Mouse (Mus musculus) limb, embryonic 13.5 days (tissue): Measurements from ENCODE around the gene Srms. TPM values are rescaled to one million over a fixed set of nuclear protein-coding genes. Genes with fewer than 3 reads are reported as not detected.

Experiments used
- ATAC-seq: fragments of 200-750 bp; cut with Nextera tagmentation; 2 replicates; pipeline ENCODE4 v1.8.0; 2017; ENCODE audit warnings: low read depth, moderate number of reproducible peaks, moderate TSS enrichment; ENCODE audit not compliant: low FRiP score
- H3K27ac ChIP-seq: fragments of 300-500 bp; sonication (generic); 2 replicates; pipeline ENCODE4 v1.5.1; 2015; ENCODE audit warnings: inconsistent platforms, mild to moderate bottlenecking, moderate library complexity
- H3K27me3 ChIP-seq: fragments of 300-500 bp; sonication (generic); 2 replicates; pipeline ENCODE4 v1.6.1; 2015; ENCODE audit warnings: mild to moderate bottlenecking, inconsistent platforms
- H3K36me3 ChIP-seq: fragments of 300-500 bp; sonication (generic); 2 replicates; pipeline ENCODE4 v1.6.1; 2015; ENCODE audit warnings: inconsistent platforms, mild to moderate bottlenecking, moderate library complexity
- H3K4me1 ChIP-seq: fragments of 300-500 bp; sonication (generic); 2 replicates; pipeline ENCODE4 v1.6.1; 2015; ENCODE audit warnings: inconsistent platforms
- H3K4me2 ChIP-seq: fragments of 300-500 bp; sonication (generic); replicated peaks from 2 replicates; pipeline ENCODE4 v1.6.1; 2015; ENCODE audit warnings: inconsistent platforms, mild to moderate bottlenecking, moderate library complexity
- H3K4me3 ChIP-seq: fragments of 300-500 bp; sonication (generic); 2 replicates; pipeline ENCODE4 v1.5.1; 2015; ENCODE audit warnings: moderate library complexity, mild to moderate bottlenecking, inconsistent platforms
- H3K9ac ChIP-seq: fragments of 300-500 bp; sonication (generic); 2 replicates; pipeline ENCODE4 v1.6.1; 2015; ENCODE audit warnings: mild to moderate bottlenecking, inconsistent platforms
- H3K9me3 ChIP-seq: fragments of 300-500 bp; sonication (generic); 2 replicates; pipeline ENCODE4 v1.6.1; 2016; ENCODE audit warnings: inconsistent platforms
- WGBS: fragments of 180-500 bp; shearing (Covaris S2); methylation state at CpG from one replicate; pipeline ENCODE4 v1.1.7; 2015; 5-methylcytosine and 5-hydroxymethylcytosine counted together
- polyA plus RNA-seq: library from polyadenylated mRNA; unstranded; fragments of >200 nt; fragmentation: Nextera tagmentation; extraction: Ambion mirVana; gene quantifications from 2 replicates; pipeline ENCODE4 v1.2.1, GENCODE M21; 2015

Srms gene
- polyA plus RNA-seq, 1 experiment from 2014 or later: 0.15 TPM

DNA sequence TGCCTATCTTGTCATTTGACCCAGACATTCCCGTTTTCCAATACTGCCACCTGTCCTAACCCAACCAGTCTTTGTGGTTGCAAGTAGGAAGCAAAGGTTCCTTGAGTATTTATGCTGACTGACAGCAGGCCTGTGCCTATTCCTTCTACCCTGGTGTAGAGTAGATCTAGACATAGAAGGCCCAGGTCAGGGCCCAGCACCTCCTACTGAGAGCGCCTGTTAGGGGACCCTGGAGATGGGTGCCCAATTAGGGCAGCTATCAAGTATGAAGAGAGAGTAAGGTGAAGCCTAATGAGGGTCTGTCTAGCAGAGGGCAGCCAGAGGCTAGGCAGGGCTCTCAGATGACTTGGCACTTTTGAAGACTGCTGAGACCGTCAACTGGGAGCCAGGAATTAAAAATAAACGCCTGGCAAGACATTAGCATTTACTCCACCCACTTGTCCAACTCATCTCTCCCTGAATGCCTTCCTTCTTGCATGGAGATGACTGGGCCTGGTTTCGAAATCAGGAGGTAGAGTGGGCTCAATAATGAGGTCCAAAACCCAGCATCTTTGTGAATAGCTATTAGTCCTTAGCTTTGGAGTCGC, 55.2 kb downstream of the Srms start:
- ATAC-seq: no peak
- Histone ChIP-seq H3K27ac (no peak overlapping the region), H3K4me1 (0 out of 2 replicates have a peak, but pooled peaks cover 6% of the 10 kb centered on the region), H3K4me2 (no peak overlapping the region), H3K36me3 (no peaks in the 10 kb centered on the region), H3K27me3 (peaks cover 66% of the 10 kb centered on the region), H3K4me3 (no peak overlapping the region), H3K9ac (no peak overlapping the region), H3K9me3 (no peaks in the 10 kb centered on the region)
- 81% methylated on average over 6 of the region's 6 CpGs for WGBS

DNA sequence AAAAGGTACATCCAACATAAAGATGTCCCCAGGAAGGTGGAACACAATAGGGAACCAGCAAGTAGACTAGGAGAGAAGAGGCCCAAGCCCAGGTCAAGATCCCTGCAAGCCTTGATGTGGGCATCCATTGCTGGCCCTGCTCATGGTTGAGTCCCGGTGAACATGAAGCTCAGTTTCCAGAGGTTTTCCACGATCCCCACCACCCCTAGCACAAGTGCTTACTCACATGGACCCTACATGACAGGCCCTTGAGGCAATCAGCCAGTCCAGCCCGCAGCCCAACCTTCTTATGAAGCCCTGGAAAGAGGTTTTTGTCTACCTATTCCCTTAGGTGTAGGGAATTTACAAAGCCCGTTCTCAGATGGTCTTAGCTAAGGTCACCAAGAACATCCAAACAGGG, 55.8 kb downstream of the Srms start:
- Histone ChIP-seq H3K36me3 (no peaks in the 10 kb centered on the region), H3K9me3 (no peaks in the 10 kb centered on the region), H3K27me3 (peaks cover 72% of the 10 kb centered on the region), H3K4me1 (0 out of 2 replicates have a peak, but pooled peaks cover 6% of the 10 kb centered on the region), H3K4me3 (peak overlapping the region; percentile 38), H3K4me2 (peak overlapping the region; percentile 63), H3K27ac (no peak overlapping the region), H3K9ac (no peak overlapping the region)
- no peak for ATAC-seq
- 78% methylated on average over 4 of the region's 4 CpGs for WGBS

DNA sequence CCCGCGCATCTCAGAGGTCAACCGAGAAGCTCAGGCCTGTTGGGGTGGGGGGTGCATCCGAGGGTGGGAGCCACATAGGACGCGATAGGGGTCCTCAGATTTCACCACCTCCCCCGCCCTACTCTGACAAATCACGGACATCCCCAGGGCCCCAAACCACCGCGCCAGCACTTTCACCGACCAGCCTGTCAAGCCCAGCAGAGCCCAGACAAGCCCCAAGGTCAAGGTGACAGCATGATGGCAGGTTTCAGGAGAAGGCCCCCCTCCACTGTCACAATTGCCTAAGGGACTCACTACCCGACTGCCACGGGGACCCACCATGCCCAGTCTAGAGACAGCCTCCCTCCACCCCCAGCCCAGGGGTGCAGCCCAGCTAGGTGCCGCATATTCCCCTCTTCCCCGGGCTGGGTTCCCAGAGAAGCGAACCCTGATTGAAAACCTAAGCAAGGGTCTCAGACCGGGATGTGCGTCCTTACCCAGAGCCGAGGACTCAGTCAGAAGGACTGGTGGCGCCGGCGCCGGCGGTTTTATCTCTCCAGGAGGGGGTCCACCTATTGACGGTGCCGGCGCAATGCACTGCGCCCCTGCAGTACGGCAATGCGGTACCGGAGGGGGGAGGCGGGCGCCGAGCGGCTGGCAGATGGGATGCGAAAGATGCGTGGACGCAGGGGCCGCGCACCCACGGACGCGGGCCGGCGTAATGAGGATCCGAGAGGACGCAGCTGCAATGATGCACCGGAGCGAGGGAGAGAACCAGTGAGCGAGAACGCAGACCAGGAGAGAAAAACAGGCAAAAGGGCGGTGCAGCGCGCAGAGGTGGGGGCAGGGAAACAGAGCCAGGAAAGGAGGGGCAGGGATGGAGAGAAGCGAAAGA, 56.5 kb downstream of the Srms start, which contains the start of gene Eef1a2:
Eef1a2 (minus strand) TSS at position 767 of the 874 bp plus-strand sequence.
- H3K9me3 ChIP-seq: no peaks in the 10 kb centered on the region
- peak within 1 kb of the TSS; percentile 38 for H3K4me3 ChIP-seq
- peaks cover 76% of the 10 kb centered on the region for H3K27me3 ChIP-seq
- H3K9ac ChIP-seq: peak within 1 kb of the TSS; percentile 32; the same call in 1 of the 2 replicates
- ATAC-seq: no peak
- whole genome bisulfite sequencing: 3% methylated on average over 55 of the region's 55 CpGs
- peak within 1 kb of the TSS; percentile 63 for H3K4me2 ChIP-seq
- 0 out of 2 replicates have a peak, but pooled peaks cover 6% of the 10 kb centered on the region for H3K4me1 ChIP-seq
- H3K36me3 ChIP-seq: no peaks in the 10 kb centered on the region
- no peak within 1 kb of the TSS for H3K27ac ChIP-seq

DNA sequence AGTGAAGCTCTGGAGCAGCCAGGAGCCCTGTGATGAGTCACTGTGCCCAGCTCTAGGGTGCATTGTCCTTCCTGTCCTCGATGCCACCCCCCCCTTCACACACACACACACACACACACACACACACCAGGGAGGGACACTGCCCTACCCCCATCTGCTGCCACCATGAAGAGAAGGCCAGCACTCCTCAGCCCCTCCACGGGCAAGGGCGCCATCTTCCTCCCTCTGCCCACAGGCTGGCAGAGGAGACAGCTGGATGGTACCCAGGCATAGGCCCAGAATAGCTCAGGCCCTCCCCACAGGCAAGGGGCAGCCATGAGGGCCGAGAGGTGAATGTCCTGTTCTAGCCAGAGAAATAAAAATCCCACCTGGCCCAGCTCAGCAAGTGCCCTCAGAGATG, 57.2 kb downstream of the Srms start:
- ATAC-seq: no peak
- Histone ChIP-seq H3K9ac (no peak overlapping the region), H3K36me3 (no peaks in the 10 kb centered on the region), H3K9me3 (no peaks in the 10 kb centered on the region), H3K27me3 (peaks cover 83% of the 10 kb centered on the region), H3K27ac (no peak overlapping the region), H3K4me3 (no peak overlapping the region), H3K4me2 (no peak overlapping the region), H3K4me1 (0 out of 2 replicates have a peak, but pooled peaks cover 6% of the 10 kb centered on the region)
- WGBS: 62% methylated on average over 4 of the region's 4 CpGs

Other genes starting within 250 kb of the Srms start
- gene Arfgap1, start 246.0 kb downstream of the Srms start, polyA plus RNA-seq: 143 and 156 TPM in 2 replicates
- gene Col20a1, start 226.7 kb downstream of the Srms start, polyA plus RNA-seq: 1.4 and 1.6 TPM in 2 replicates
- 1.7 and 2.4 TPM in 2 replicates for gene Chrna4, start 169.6 kb downstream of the Srms start, polyA plus RNA-seq
- gene Kcnq2, start 77.9 kb downstream of the Srms start, polyA plus RNA-seq: 0.29 and 0.34 TPM in 2 replicates
- not detected in 2 replicates for gene Eef1a2, start 56.2 kb downstream of the Srms start, polyA plus RNA-seq
- gene Ppdpf, start 25.9 kb downstream of the Srms start, polyA plus RNA-seq: 352 and 375 TPM in 2 replicates
- not detected in 2 replicates for gene Ptk6, start 10.4 kb downstream of the Srms start, polyA plus RNA-seq
- 0.17 and 0.42 TPM in 2 replicates for gene Fndc11, start 6.8 kb upstream of the Srms start, polyA plus RNA-seq
- 1.6 and 1.8 TPM in 2 replicates for gene Helz2, start 28.8 kb upstream of the Srms start, polyA plus RNA-seq
- gene Gmeb2, start 74.8 kb upstream of the Srms start, polyA plus RNA-seq: 16.5 and 17.8 TPM in 2 replicates
- gene Stmn3, start 101.3 kb upstream of the Srms start, polyA plus RNA-seq: 0.84 and 3.3 TPM in 2 replicates
- 43.2 and 48.8 TPM in 2 replicates for gene Rtel1, start 106.6 kb upstream of the Srms start, polyA plus RNA-seq
- 43.9 and 49.5 TPM in 2 replicates for gene Zgpat, start 151.7 kb upstream of the Srms start, polyA plus RNA-seq
- 77.1 and 79.2 TPM in 2 replicates for gene Arfrp1, start 152.2 kb upstream of the Srms start, polyA plus RNA-seq
- gene Lime1, start 166.9 kb upstream of the Srms start, polyA plus RNA-seq: 26.5 and 28.1 TPM in 2 replicates
- gene Zbtb46, start 246.2 kb upstream of the Srms start, polyA plus RNA-seq: 5.7 and 6.1 TPM in 2 replicates